Mouse (Mus musculus) gastrocnemius, adult 18-20 months (tissue): ENCODE results near the gene Gsg1. TPM values are rescaled to one million over a fixed set of nuclear protein-coding genes. Genes with fewer than 3 reads are reported as not detected.

Experiments
- DNase-seq: peaks from one replicate; pipeline ENCODE4 v3.0.0; 2021; ENCODE audit warnings: low spot score
- long read RNA-seq, 2 experiments: library from polyadenylated mRNA; stranded (forward); transcript quantifications; one replicate each; pipeline ENCODE4 v2.0.0; 2021
- total RNA-seq, 2 experiments: library from RNA; stranded (reverse); gene quantifications; 2 replicates each; pipeline ENCODE4 v1.2.3; 2021

Gsg1 gene
- total RNA-seq = not detected
- long read RNA-seq, experiment 1 = 0 reads
- long read RNA-seq, experiment 2 = 0 reads

- no peak for DNase-seq
Measured at GRCm38 (mm10) chr6:135254153-135254552, at the start of gene Gsg1. Gene Gsg1, minus strand, starts transcription at chr6:135254351.

- no peak for DNase-seq
Measured at GRCm38 (mm10) chr6:135302421-135303125, 48.4 kb upstream of the Gsg1 start.

DNA sequence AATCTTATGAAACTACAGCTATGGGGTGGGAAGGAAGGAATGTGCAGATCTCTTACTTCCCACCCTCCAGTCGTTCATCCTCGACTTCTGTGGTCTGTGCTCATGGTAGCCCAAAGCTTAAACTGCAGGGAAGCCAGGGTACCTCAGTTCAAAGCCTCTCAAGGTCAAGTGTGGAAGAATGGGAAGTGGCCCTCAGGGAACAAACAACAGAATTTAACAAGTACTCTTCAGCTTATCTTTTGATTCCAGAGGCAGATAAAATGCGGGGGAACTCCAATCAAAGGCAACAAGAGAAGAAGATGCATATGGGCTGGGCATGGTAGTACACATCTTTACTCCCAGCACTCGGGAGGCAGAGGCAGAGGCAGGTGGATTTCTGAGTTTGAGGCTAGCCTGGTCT lies 46.3 kb upstream of the Gsg1 start:
- DNase-seq = no peak

DNA sequence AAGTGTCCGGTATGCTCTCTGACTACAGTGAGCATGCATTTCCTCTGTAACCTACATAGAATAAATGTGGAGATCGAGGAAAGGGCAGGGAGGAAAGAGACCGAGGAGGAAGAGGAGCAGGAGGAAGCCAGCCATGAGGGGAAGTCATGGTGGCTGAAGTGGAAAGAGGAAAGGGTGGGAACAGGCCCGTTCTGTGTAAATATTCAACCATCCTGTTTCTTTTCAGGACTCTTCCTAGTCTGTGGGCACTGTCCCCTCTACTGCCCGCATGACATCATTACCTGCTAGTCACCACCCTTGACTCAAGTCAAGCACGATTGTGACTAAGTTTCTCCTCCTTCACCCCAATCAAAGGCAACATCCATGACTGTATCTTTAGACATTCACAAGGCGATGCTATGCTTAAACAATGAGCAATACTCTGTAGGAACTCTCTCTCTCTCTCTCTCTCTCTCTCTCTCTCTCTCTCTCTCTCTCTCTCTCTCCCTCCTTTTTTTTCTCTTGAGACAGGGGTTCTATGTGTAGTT lies 44.9 kb upstream of the Gsg1 start:
- DNase-seq = no peak

GRCm38 (mm10) chr6:135297570-135297969 lies 43.4 kb upstream of the Gsg1 start:
- DNase-seq = peak; percentile 22

- DNase-seq = peak; percentile 17
Measured at GRCm38 (mm10) chr6:135296267-135296666, 42.1 kb upstream of the Gsg1 start.

GRCm38 (mm10) chr6:135295082-135295861 lies 41.1 kb upstream of the Gsg1 start:
- peak; percentile 45 for DNase-seq

GRCm38 (mm10) chr6:135294150-135294549 lies 40.0 kb upstream of the Gsg1 start:
- DNase-seq = no peak

- no peak for DNase-seq
Measured at GRCm38 (mm10) chr6:135292391-135292790, 38.2 kb upstream of the Gsg1 start.

GRCm38 (mm10) chr6:135279856-135280255 lies 25.7 kb upstream of the Gsg1 start:
- no peak for DNase-seq

- no peak for DNase-seq
Measured at GRCm38 (mm10) chr6:135279286-135279685, 25.1 kb upstream of the Gsg1 start.

DNA sequence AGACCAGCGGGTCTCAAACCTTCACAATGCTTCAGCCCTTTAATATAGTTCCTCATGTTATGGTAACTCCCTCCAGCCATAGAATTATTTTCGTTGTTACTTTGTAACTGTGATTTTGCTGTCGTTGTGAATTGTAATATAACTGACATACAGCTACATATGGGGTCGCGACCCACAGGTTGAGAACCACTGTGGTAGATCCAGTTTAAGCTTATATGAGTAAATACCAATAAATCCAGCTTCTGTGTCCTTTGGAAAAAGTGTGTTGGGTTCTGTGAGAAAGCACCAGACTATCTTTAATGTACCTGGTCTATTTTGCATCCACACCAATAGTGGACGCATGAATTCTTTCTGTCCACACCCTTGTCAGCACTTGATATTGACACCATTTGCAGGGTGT lies 24.2 kb upstream of the Gsg1 start:
- DNase-seq = no peak

DNA sequence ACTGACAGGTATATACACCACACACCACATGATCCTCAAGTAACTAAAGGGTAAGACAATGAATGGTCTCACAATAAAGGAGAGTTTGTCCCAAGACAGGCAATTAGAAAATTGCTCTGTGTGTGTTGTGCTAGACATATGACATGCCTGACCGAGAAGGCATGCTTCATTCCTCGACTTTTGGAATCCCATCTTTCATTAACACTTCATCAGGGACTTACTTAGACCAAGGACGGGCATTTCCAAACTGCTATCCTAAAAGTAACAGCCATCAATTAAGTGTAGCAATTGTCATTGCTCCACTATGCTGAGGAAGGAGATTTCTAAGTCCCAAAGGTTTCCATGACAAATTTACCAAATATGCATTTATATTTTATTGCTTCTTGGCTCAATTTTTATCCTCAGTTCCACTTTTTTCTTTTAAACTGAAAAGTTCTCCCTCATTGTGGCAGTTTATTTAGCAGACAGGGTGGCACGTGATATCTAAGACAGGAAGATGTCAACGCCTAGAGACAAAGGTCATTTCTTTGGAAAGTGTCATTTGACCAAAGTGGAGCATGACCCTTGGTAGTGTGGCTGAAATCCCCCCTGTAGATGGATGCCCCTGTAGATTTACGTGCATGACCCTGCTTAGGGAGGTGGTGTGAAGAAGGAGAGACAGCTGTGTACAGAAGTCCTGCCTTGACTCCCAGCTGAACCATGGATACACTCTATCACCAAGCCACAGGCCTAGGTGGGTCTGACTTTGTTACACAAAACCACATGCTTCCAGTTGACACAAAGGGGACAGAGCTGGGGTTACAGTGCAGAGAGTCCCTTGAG lies 22.5 kb upstream of the Gsg1 start:
- DNase-seq = no peak

DNA sequence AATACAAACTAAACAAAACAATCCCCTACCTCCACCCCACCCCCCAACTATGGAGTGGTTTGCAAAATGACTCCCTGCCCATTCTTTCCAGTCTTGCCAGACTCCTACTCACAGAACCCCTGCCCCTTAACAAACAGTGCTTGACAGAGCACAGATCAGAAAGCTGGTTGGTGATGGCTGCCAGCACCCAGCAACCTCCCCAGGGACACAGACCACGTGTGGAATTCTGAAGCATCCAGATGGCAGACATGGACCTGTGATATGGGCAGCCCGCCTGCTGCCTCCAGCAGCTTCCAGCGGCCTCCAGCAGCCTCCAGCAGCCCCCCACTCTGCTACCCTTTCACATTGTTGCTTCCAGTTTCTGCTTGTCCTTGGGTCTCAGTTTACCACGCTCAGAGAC lies 21.1 kb upstream of the Gsg1 start:
- DNase-seq = no peak

DNA sequence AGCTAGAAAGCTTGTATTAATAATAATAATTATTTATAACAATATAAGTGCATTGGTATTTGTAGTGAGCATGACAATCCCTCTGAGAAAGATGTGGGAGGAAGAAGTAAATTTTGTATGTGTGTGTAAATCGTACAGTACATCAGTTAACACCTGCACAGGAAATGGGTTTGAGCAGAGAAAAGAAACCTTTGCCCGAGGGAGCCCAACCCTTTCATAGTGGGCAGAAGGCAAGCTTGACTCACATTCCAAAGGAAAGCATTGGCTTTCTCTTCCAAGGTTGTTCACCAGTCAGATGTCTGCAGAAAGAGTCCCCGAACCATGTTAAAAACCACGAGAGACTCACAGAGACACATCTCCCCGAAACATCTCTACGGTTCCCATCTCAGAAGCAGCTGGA lies 18.9 kb upstream of the Gsg1 start:
- DNase-seq = no peak

- no peak for DNase-seq
Measured at GRCm38 (mm10) chr6:135271761-135272160, 17.6 kb upstream of the Gsg1 start.

- DNase-seq = no peak
Measured at GRCm38 (mm10) chr6:135269626-135270025, 15.5 kb upstream of the Gsg1 start.

- no peak for DNase-seq
Measured at GRCm38 (mm10) chr6:135268392-135268791, 14.2 kb upstream of the Gsg1 start.

DNA sequence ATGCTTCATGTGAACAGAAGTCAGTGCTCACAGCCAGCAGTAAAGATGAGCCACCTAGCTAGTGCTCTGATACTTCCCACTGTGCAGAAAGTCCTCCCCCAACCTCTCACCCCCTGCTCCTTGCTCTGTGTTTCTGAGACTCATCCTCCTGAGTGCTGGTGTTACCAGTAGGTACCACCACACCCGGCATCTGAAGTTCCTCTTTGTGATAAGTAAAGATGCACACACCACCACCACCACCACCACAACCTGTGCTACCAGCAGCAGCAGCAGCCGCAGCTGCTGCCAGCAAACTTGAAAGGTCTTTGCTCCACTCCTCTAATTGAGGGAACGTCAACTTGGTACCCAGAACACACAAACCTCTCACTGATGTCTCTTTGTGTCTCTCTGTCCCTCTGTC lies 13.1 kb upstream of the Gsg1 start:
- DNase-seq = no peak

DNA sequence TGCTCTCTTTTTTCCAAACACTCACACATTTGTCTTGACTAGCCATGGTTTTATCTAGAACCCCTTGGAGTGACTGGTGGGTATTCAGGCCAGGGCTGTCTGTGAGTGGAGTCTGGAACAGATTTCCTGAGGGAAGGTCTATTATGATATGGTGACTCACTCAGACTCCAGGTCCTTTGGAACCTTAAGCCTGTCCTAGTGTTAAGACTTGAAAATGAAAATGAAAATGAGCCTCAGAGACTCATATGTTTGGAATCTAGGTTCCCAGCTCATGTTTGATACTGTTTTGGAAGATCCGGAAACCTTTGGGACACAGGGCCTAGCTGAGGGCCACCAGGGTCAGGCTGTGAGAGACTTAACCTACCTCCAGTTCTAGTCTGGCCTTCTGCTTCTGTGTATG lies 11.9 kb upstream of the Gsg1 start:
- DNase-seq = no peak

DNA sequence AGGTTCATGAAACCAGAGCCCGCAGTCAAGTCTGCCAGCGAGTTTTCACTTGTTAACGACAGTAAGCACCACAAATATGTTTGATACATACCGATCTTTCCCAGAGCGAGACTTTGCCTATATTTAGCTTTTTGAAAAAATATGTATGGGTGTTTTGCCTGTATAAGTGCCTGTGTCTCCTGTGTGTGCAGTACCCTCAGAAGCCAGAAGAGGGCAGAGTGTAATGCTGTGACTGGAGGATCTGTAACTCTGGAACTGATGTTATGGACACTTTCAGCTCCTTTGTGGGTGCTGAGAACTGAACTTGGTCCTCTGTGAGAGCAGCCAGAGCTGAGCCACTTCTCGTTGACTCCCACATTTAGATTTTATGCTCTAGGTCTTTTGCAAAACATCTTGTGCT lies 10.0 kb upstream of the Gsg1 start:
- no peak for DNase-seq

DNA sequence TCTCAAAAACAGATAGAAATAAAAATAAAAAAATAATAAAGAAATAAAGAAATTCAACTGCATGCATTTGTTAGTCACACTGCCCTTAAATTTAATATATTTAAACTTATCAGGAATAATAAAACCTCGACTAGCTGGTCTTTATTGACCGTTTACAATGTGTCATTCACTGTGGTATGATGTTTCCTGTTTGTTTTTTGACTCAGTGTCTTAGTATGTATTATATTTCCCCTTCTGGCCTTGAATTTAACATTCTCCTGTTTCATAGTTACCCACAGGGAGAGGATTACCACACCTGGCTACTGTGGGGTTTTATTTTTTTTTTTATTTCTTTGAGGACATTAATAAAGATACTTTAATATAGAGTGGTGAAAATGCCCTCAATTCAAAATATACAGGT lies 8.4 kb upstream of the Gsg1 start:
- DNase-seq = no peak
